Mouse (Mus musculus): ENCODE measurements around the gene Sipa1l1.
"Not testable (repeated sequence)": the region's sequence is repeated elsewhere in the genome, so short reads cannot be mapped to it uniquely, and the experiment has no call there.

The Sipa1l1 gene

GRCm38 (mm10) chr12:82175709-82176108 lies 6.6 kb downstream of the Sipa1l1 start:
- DNase-seq (ENCODE audit: low read depth, low spot score) = no peak

GRCm38 (mm10) chr12:82178636-82179035 lies 9.5 kb downstream of the Sipa1l1 start:
- no peak for DNase-seq (ENCODE audit: low read depth, low spot score)

- no peak for DNase-seq (ENCODE audit: low read depth, low spot score)
Measured at GRCm38 (mm10) chr12:82179626-82180025, 10.5 kb downstream of the Sipa1l1 start.

DNA sequence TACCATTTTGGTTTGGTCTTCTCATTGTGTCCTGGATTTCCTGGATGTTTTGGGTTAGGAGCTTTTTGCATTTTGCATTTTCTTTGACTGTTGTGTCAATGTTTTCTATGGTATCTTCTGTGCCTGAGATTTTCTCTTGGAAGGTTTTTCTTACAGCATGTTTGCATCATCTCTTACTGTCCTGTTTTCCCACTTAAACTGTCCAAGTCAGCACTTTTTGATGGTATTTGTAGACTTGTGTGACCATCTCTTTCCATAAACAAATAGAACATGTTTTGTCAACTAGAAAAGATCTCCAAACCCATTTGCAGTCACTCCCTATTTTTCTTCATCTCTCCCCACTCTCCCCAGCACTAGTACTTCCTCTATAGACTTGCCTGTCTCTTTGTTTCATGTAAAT lies 17.0 kb downstream of the Sipa1l1 start:
- DNase-seq (ENCODE audit: low read depth, low spot score) = not testable (repeated sequence)

DNA sequence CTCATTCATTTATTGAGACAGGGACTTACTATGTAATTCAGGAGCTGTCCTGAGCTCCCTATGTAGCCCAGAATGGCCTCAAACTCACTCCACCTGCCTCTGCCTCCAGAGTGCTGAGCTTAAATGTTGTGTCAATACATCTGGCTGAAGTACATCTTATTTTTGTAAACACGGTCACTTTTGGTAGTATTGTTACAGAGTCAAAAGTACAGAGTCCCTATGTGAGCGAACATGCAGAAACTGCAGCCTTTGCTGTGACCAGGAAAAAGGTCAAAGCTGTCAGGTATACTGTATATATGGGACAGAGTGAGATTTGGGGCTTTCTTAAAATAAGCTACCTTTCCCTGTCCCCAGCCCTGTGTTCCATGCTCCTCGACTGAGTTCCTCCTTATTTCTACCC lies 17.6 kb downstream of the Sipa1l1 start:
- no peak for DNase-seq (ENCODE audit: low read depth, low spot score)

DNA sequence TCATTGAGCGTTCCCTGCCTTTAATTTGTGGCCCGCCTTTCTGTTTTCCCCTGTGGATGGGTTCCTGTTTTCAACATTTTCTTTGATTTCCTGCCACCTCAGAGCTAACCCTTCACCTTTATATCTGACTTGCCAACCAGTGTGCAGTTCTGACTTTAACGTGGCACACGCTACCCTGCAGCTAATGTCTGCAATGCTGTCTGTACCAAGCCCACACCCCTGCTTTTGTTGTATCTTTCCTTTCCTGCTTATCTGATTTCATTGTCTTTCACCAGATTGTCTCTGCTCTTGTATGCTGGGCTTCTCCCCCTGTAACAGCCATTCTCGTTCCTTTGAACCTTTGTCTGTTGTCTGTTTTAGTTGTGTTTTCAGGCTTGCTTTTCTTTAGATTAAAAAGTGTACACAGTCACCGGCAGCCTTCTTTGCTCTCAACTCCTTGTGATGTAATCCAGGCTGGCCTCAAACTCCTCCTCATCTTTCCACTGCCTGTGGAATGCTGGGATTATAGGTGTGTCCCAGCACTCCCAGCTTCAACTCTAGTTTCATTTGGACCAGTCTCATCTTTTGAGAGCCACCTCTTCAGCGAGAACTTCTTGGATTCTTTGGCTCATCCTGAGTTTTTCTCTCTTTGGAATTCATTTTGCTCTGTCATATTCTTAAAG lies 18.2 kb downstream of the Sipa1l1 start:
- DNase-seq (ENCODE audit: low read depth, low spot score) = no peak

GRCm38 (mm10) chr12:82188321-82189075 lies 19.4 kb downstream of the Sipa1l1 start:
- no peak for DNase-seq (ENCODE audit: low read depth, low spot score)

GRCm38 (mm10) chr12:82189076-82189675 lies 20.1 kb downstream of the Sipa1l1 start:
- DNase-seq (ENCODE audit: low read depth, low spot score) = no peak

DNA sequence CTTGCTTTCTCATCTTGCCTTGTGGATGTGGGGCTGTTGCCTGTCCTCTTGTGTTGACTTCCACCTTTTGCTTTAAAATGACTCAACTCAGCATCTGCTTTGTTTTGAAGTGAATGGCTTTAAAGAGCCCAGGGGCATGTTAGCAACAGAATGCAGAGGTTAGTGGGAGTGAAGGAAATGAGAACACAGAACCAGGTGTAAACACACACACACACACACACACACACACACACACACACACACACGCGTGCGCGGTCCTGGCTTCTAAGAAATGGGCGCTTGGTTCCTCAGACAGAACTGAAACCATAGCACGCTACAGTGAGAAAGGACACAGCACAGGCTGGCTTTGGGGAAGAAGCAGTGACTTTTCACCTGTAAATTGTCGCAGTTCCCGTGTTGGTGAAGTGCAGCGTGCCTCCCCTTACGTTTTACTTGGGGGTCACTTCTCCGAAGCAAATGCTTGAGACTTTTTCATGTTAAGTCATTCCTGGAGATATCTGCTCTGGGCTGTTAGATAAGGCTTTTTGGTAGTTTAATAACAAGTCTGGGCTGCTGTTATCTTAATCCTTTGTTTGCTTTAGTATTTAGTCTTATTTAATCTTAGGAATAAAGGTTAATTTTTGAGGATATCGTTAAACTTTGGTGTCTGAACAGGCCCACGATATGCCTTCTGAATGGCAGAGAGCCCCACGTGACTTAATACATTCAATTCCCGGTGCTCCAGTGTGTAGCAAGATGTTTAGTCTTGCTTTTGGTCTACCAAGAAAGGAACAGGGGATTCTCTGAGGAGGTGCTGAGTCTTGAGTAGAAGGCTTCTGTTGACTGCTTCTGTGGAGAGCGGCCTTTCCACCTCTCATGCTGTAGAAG lies 20.8 kb downstream of the Sipa1l1 start:
- DNase-seq (ENCODE audit: low read depth, low spot score) = no peak

- DNase-seq (ENCODE audit: low read depth, low spot score) = no peak
Measured at GRCm38 (mm10) chr12:82190582-82190965, 21.5 kb downstream of the Sipa1l1 start.

DNA sequence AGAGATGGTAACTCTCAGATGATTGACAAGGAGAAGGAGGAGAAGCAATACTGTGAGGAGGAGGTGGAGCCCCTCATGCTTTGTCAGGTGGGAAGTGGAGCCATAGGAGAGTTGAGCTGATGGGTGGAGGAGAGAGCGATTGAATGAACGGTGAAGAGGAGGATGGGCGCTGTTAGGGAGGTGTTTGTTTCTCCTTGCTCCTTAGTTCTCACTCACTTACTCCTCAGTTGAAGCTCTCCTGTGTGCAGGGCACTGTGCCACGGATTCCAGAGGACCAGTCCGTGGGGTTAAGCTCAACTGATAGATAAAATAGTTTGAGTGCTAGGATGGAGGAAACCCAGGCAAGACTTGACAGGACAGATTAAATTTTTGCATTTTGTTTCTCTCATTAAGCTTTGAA lies 22.6 kb downstream of the Sipa1l1 start:
- DNase-seq (ENCODE audit: low read depth, low spot score) = no peak

DNA sequence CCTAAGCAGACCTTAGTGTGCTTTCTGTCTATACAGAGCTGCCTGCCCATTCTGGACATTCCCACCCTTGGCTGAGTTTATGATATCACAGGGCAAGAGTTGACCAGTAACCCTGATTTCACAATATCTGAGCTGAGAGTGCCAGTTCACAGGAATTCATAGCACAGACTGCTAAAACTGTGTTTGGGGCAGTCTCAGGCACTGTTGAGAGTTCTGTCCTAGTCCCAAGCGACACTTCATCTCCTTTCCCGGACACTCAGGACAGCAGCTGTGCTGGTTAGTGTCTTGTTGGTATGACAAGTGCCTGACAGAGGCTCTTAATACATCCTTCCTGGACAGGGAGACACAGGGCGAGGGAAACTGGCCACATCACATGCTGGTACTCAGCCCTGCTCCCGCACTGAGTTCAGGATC lies 23.5 kb downstream of the Sipa1l1 start:
- no peak for DNase-seq (ENCODE audit: low read depth, low spot score)

DNA sequence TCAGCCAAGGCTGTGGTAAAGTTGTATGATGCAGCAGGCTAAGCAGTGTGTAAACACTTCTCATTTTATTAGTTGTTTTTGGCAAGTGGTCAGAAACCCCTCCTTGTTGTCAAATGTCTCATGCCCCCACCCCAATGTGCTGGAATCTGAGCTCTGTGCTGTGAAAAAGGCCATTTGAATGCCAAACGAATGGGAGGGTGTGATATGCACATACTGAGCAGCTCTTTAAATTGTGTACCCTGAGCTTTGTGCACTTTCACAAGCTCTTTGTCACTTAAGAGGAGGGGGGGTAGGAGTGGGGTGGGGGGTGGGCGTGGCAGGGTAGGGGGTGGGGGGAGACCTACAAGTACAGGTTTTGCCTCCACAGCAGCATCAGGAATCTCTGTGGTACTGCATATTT lies 24.4 kb downstream of the Sipa1l1 start:
- no peak for DNase-seq (ENCODE audit: low read depth, low spot score)

DNA sequence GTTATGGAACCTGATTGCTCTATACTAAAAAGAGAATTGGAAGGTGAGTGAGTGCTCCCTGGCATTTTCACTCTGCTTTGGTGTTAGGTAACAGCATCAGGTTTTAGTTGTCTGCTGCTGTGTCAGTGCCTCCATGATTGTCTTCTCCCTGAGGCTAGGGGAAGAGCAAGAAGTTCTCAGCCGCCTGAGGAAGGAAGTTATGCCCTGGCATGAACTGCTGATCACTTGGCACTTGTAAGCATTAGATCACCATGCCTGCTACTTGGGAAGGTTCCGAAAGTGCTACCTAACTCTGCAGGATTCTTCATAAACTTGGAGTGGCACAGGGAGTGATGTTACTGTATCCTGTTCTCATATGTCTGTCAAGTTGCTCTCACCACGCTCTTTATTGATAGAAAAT lies 25.8 kb downstream of the Sipa1l1 start:
- DNase-seq (ENCODE audit: low read depth, low spot score) = no peak

DNA sequence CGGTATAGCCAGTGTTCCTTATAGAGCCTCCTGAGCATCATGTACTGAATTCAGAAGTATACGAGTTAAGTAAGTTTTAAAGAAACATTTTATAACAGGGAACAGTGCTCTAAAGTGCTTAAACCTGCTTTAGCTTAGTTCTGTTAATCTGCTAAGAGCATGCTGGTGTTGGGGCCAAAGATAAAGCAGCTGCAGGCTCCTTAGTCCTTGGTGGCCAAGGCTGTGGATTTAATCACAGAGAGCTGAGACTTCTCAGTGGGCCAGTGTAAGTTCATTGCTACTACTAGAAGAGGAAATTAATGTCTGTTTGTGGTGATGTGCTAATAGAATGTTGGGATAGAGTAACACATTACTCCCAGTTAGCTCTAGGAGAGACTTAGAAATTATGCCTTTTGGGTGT lies 27.1 kb downstream of the Sipa1l1 start:
- no peak for DNase-seq (ENCODE audit: low read depth, low spot score)

- no peak for DNase-seq (ENCODE audit: low read depth, low spot score)
Measured at GRCm38 (mm10) chr12:82196615-82197146, 27.6 kb downstream of the Sipa1l1 start.

DNA sequence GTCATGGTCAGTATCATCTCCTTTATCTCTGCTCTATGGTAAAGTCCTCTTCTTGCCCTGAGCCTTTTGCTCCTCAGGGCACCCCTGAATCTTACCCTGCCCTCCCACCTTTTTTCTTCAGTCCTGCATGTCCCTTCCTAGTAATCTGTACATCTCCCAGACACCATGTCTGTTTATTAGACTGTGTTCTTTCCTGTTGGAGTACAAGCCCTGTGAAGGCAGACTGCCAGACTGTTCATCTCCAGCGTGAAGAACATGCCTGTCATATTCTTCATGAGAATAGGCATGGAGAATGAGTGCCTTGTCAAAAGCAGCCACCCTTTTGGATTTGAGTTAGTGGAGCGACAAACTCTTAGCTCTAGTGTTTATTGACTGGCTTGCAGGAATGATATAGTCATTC lies 28.1 kb downstream of the Sipa1l1 start:
- no peak for DNase-seq (ENCODE audit: low read depth, low spot score)

GRCm38 (mm10) chr12:82199286-82199685 lies 30.2 kb downstream of the Sipa1l1 start:
- DNase-seq (ENCODE audit: low read depth, low spot score) = no peak

DNA sequence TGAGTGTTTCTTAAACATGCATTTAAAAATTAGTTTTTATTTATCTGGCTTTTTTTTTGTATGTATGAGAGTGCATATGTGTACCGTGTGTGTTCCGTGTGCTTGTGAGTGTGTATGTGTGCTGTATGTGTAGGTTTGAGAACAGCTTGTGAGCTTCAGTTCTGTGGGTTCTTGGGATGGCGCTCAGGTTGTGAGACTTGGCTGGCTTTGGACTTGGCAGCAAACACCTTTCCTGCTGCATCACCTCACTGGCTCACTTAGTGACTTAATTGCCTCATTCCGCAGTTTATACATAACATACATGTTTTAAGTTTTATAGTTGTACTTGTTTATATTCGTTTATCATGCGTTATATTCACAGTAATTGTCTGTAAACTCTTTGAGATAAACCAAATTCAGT lies 35.0 kb downstream of the Sipa1l1 start:
- DNase-seq (ENCODE audit: low read depth, low spot score) = no peak

GRCm38 (mm10) chr12:82206857-82207647 lies 37.9 kb downstream of the Sipa1l1 start:
- DNase-seq (ENCODE audit: low read depth, low spot score) = no peak

DNA sequence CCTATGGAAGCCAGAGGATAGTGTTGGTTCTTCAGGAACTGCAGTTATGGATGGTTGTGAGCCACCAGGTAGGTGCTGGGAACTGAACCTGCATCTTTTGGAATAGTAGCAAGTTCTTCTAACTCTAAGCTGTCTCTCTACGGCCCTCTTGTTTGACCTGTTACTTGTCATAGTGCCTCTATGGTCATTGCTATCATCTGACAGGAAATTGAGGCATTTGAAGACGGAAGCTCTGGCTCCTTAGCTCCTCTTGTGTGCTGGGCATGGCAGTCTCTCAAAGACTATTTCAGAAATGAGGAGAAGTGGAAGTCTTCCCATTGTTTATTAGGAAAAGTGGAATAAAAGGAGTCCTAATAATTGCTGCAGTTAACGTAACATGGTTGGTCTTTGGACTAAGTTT lies 38.9 kb downstream of the Sipa1l1 start:
- no peak for DNase-seq (ENCODE audit: low read depth, low spot score)
